Mouse (Mus musculus) gastrocnemius, adult 18-20 months (tissue): ENCODE measurements around the gene Adamtsl1. TPM values are rescaled to one million over a fixed set of nuclear protein-coding genes. Genes with fewer than 3 reads are reported as not detected.

ENCODE experiments used
- DNase-seq: peaks from one replicate; pipeline ENCODE4 v3.0.0; 2021; ENCODE audit warnings: low spot score
- total RNA-seq, 2 experiments: library from RNA; stranded (reverse); gene quantifications; 2 replicates each; pipeline ENCODE4 v1.2.3; 2021

Adamtsl1 gene
- total RNA-seq, 2 experiments from 2014 or later: 3.2 to 5.6 TPM

DNA sequence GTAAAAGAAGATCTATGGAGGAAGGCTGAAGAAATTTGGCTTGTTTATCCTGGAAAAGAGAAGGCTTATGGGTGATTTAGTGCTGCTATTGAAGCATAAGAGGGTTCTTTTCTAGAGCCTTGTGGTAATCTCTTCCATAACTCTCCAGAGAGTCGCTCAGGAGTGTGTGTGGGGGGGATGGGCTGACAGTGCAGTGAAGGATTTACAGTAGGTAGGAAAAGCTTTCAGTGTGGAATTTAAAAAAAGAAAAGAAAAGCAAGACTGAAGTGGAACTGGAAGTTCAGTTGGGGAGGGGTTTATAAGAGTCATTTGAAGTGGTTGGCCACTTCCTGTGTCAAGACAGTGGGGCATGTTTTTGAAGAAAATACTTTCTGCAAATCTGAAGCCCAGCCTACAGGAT lies 155.8 kb downstream of the Adamtsl1 start:
- no peak for DNase-seq

DNA sequence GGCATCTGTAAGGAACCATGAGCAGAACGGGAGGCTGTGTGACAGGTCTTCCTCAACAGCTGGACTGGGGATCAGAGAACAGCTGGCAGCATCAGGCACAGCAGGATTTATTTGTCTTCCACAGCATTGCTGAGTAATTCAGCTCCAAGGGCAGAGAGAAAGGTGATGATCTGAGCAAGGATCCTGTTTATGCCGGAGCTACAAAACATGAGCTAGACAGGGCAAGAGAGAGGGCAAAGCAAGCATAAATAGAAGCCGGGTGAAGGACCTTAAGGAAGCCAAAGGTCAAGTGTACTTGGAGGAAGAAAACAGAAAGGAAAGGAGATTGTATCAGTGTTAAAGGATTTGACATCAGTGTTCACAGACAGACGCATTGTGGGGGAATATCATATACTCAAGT lies 158.3 kb downstream of the Adamtsl1 start:
- no peak for DNase-seq

GRCm38 (mm10) chr4:85677621-85678020 lies 163.6 kb downstream of the Adamtsl1 start:
- DNase-seq: no peak

- DNase-seq: no peak
These were observed 172.2 kb downstream of the Adamtsl1 start for GRCm38 (mm10) chr4:85686160-85686559.

DNA sequence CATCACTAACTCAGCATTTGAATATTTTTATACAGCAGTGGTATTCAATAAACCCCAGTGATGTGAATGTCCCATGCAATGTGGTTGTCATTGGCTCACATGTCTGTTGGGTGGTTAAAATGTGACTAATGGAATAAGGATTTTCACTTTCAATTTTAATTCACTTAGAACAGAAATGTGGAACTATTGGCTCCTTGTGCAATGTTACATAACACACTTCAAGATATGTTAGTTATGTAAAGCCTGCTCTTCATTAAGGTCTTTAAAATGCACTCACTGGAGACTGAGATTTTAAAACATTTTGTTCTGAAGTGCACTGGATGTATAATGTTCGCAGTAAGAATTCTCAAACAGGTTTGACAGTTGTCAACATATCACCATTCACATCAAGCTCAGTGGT lies 181.3 kb downstream of the Adamtsl1 start:
- DNase-seq: no peak

- DNase-seq: no peak
These were observed 193.5 kb downstream of the Adamtsl1 start for GRCm38 (mm10) chr4:85707352-85708057.

DNA sequence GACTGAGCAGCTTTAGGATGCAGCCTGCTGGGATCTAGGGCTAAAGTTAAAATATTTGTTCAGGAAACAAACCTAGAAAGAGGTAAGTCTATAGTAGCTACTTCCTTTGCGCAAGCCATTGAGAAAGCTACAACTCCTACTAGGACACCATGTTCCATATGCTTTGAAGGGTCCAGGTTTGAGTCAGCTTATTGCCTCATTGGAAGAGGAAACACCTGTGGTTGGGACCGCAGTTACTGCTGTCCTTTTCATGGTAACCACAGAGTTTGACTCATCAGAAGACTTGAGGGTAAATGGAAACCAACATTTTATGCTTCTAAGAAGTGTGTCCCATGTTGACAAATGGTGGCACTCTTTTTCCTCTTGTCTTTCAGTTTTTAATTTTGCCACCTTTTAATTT lies 195.7 kb downstream of the Adamtsl1 start:
- DNase-seq: no peak

GRCm38 (mm10) chr4:85724999-85725398 lies 211.0 kb downstream of the Adamtsl1 start:
- no peak for DNase-seq

GRCm38 (mm10) chr4:85727731-85728130 lies 213.8 kb downstream of the Adamtsl1 start:
- DNase-seq: no peak

DNA sequence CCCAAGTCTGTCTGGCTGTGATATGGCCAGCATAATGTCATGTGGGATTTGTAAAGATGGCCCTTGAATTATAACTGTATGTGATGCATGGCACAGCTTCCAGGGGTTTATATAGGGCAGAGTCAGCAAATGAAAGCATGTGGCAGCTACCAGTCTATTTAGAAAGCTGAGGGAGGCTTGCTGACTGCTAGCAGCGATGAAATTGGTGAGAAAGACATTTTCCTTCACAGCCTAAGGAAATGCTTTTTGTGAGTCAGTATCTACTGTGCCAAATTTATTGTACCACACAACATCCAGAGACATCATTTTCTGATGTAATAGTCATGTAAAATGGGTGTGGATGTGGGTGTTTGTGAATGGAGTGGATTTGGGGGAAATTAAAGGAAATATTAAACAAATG lies 214.4 kb downstream of the Adamtsl1 start:
- DNase-seq: no peak

- no peak for DNase-seq
These were observed 226.5 kb downstream of the Adamtsl1 start for GRCm38 (mm10) chr4:85740478-85740877.

- no peak for DNase-seq
These were observed 227.9 kb downstream of the Adamtsl1 start for GRCm38 (mm10) chr4:85741825-85742391.

DNA sequence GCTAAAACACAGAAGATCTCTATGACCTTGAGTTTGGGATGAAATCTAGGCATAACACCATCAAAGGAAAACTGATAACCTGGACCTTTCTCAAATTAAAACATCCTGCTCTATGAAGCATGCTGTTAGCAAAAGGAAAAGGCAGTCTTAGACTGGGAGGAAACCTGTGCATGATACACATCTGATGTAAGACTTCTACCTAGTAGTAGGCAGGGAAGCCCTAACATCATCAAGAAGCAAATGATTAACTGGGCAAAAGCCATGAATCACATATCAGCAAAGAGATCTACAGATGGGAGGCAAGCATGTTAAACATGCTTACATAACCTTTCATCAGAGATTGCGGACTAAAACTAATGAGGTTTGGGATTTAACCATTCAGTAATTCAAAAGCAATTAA lies 229.5 kb downstream of the Adamtsl1 start:
- no peak for DNase-seq

DNA sequence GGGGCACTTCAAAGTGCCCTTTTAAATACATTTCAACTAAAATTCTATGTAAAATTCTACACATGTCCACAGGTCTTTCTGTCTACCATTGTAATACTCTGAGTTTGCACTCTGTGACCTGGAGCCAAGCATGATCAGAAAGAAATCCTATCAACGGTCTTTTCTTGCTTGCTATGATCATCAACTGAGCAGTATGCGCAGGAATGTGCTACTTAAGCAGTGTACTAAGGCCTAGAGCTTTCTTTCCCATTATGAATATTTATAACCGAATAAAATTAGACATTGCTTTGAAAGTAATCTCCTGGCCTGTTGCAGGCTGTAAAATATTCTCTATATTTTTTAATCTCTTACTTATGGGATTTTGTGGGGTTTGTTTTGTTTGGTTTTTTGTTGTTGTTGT lies 248.7 kb downstream of the Adamtsl1 start:
- DNase-seq: no peak

GRCm38 (mm10) chr4:85763161-85764014 lies 249.4 kb downstream of the Adamtsl1 start:
- DNase-seq: no peak

DNA sequence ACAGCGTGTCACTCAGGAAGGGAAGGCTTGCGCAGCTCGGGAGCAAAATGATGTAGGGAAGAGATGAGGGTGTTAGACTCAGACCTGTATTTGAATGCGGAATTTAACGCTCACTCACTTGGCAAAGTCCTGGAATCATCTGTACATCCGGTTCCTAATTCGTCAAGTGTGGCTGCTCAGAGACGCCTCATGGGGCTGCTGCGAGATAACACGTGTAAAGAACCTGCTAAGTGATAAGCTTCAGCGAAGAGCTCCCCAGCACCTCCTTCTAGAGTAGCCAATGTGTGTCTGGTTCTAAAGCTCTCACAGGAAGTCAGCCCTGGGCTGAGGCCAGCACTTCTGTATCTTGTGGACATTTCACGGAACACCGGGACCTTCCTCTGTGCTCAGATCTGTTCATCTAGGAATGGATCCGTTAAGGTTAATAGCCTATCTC lies 250.1 kb downstream of the Adamtsl1 start:
- DNase-seq: no peak

DNA sequence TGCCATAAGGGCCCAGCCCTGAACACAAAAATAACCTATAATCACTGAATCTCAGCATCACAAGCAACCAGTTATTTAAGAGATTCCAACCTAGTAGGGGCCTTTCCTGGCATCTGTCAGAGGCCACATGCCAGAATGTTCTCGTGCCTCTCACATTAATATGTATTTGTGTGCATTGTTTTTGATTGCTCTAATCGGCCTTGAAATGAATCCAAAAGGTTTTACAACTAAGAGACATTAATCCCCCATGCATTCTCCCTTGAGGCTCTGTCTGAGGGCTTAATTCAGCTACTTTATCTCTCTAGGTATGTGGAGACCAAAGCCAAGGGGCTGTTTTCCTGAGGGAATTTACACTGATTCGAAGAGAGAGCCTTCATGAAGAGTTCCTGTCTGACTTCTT lies 250.5 kb downstream of the Adamtsl1 start:
- DNase-seq: no peak

DNA sequence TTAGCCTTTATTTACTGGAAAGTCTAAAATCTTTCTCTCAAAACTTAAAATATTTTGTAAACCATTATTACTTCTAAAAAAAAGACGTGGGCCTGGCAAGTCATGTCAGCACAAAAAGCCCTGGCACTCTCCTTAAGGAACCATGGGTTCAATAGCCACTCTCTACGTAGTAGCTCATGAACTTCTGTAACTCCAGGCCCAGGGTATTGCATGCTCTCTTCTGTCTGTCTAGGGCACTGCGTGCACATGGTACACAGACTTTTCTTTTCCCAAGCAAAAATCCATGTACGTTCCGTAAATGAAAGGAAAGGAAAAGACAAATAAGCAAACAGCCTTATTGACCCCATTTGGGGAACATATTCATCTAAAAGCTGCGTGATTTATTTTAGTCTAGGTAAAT lies 253.7 kb downstream of the Adamtsl1 start:
- DNase-seq: no peak

DNA sequence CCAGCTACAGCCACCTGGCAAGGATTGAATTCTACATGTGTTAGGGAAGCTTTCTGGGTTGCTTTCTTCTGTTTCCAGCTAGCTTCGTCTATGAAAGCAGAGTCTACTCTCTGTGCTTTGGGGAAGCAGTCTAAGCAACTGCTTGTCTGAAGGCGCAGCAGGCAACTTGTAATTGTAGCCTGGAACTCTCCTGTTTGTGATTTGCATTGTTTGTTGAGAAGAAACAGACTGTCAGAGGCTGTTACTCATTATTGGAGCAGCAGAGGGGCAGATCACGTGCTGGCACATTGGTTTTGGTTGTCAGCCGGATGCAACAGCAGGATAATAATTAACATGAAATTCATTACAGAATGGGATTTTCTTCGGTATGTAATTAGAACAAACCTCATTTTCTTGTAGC lies 254.1 kb downstream of the Adamtsl1 start:
- DNase-seq: no peak

DNA sequence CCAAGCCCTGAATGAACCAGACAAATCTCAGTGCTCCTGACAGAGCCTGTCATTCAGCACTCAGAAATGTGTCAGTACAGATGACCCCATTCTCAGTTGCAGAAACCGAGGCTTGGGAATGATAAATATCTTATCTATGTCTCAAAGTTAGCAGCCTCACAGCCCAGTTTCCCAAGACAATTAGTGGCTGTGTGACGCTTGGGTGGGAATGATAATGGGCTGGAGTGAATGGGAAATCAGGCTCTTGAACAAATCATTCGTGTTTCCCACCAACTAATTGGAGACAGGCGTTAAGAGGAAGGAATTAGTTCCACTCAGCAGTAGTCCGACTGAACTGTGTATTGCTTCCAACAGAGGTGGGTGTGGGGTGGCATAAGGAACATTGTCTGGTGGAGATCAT lies 268.5 kb downstream of the Adamtsl1 start:
- DNase-seq: no peak

DNA sequence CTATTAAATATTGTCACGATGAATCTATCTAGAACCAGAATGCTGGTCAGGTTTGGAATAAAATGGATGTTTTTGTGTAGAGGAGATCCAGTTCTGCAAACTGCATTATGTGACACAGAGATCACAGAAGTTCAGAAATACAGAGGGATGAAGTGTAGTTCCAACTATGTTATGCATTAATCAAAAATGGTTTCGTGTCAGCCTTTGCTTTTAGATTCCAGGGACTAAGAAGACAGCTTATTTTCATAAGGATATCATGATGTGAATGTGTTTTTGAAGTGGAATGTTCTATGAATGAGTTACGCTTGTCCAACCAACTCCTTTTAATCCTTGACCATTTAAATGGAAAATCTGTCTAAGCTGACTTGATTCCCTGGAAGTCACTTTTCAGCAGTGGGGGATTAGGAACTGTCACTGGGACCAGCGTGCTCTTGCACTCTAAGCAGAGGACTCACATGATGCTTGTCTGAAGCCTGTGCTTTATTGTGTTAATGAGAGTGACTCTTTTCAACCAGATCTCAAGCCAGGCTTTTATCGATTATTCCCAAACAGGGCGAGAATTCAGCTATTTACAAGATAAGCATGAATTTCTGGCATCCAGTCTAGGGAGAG lies 269.9 kb downstream of the Adamtsl1 start:
- DNase-seq: no peak

DNA sequence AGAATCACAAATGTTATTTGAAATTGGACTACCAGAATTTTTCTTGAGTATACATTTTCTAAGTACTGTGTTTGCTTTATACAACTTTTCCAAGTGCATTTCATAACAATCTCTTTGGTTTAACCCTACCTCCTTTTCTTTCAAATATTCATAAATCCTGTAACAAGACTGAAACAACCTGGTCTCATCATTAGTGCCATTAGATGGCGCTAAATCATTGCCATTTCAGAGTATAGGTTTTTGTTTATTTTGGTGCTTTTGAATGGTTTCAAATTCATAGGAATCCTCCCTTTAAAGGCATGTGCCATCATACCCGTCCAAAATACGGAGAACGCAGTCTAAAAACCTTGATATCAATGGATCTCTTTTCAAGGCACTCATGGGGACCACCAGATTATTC lies 270.5 kb downstream of the Adamtsl1 start:
- no peak for DNase-seq
